Mouse (Mus musculus): Measurements from ENCODE around the gene Pou2f3.

The Pou2f3 gene

GRCm38 (mm10) chr9:43109125-43109524 is 101.0 kb downstream of the Pou2f3 start:
- DNase-seq (ENCODE audit: low spot score in 2 of 2): no peak

- DNase-seq (ENCODE audit: low spot score in 2 of 2): no peak
These were observed 101.4 kb downstream of the Pou2f3 start for GRCm38 (mm10) chr9:43108721-43109120.

GRCm38 (mm10) chr9:43108081-43108480 is 102.1 kb downstream of the Pou2f3 start:
- DNase-seq (ENCODE audit: low spot score in 2 of 2): no peak

GRCm38 (mm10) chr9:43107555-43107954 is 102.6 kb downstream of the Pou2f3 start:
- no peak for DNase-seq (ENCODE audit: low spot score in 2 of 2)

GRCm38 (mm10) chr9:43107187-43107517 is 103.0 kb downstream of the Pou2f3 start, which contains the start of gene Arhgef12:
Gene Arhgef12, minus strand, starts transcription at chr9:43107239.
- DNase-seq (ENCODE audit: low spot score in 2 of 2): peak; percentile 69 to 73

- no peak for DNase-seq (ENCODE audit: low spot score in 2 of 2)
These were observed 103.6 kb downstream of the Pou2f3 start for GRCm38 (mm10) chr9:43106426-43107186.

- DNase-seq (ENCODE audit: low spot score in 2 of 2): peak; percentile 86 to 90
These were observed 104.4 kb downstream of the Pou2f3 start for GRCm38 (mm10) chr9:43105664-43106361.

- DNase-seq (ENCODE audit: low spot score in 2 of 2): peak in 1 of 2 experiments; percentile 57
These were observed 105.1 kb downstream of the Pou2f3 start for GRCm38 (mm10) chr9:43104873-43105663.

- DNase-seq (ENCODE audit: low spot score in 2 of 2): no peak
These were observed 105.7 kb downstream of the Pou2f3 start for GRCm38 (mm10) chr9:43104526-43104872.

GRCm38 (mm10) chr9:43103675-43104299 is 106.4 kb downstream of the Pou2f3 start:
- DNase-seq (ENCODE audit: low spot score in 2 of 2): no peak

- DNase-seq (ENCODE audit: low spot score in 2 of 2): no peak
These were observed 107.2 kb downstream of the Pou2f3 start for GRCm38 (mm10) chr9:43102931-43103330.

GRCm38 (mm10) chr9:43101936-43102595 is 108.1 kb downstream of the Pou2f3 start:
- DNase-seq (ENCODE audit: low spot score in 2 of 2): no peak

GRCm38 (mm10) chr9:43098922-43099321 is 111.2 kb downstream of the Pou2f3 start:
- DNase-seq (ENCODE audit: low spot score in 2 of 2): no peak

GRCm38 (mm10) chr9:43097801-43098557 is 112.2 kb downstream of the Pou2f3 start:
- DNase-seq (ENCODE audit: low spot score in 2 of 2): no peak

- DNase-seq (ENCODE audit: low spot score in 2 of 2): no peak
These were observed 113.8 kb downstream of the Pou2f3 start for GRCm38 (mm10) chr9:43096337-43096736.

GRCm38 (mm10) chr9:43094828-43095227 is 115.3 kb downstream of the Pou2f3 start:
- DNase-seq (ENCODE audit: low spot score in 2 of 2): no peak

GRCm38 (mm10) chr9:43093803-43094202 is 116.4 kb downstream of the Pou2f3 start:
- no peak for DNase-seq (ENCODE audit: low spot score in 2 of 2)

GRCm38 (mm10) chr9:43085686-43086285 is 124.4 kb downstream of the Pou2f3 start:
- DNase-seq (ENCODE audit: low spot score in 2 of 2): no peak

GRCm38 (mm10) chr9:43084496-43085362 is 125.4 kb downstream of the Pou2f3 start:
- no peak for DNase-seq (ENCODE audit: low spot score in 2 of 2)
